Mouse (Mus musculus): ENCODE measurements at regions not wholly inside any gene's neighbourhood (a gene's known extent, or its start where the extent isn't known, plus 50 kb on each side); places are given as distances from the start of the nearest gene placed in this dataset.

DNA sequence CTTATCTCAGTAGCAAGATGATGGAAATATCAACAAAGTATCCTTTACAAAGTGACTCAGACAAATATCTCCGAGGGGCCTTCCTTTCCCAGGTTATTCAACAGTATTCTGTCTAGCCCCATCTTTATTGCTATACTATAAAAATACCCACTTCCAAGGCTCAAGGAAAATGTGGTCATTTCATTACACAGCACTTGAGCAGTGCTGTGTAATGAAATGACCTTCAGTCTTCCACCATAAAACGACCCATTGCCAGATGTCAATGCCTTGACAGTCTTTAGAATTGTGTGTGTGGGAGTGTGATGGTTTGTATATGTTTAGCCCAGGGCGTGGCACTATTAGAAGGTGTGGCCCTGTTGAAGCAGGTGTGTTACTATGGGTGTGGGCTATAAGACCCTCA, 124.3 kb upstream of the Teddm2 start:
- no peak for TF ChIP-seq POLR2A (IDR thresholded peaks at IDR 0.05; ENCODE audit: control insufficient read depth, extremely low read depth, insufficient read depth, low read length, poor library complexity)
- no peak for TF ChIP-seq CTCF (IDR thresholded peaks at IDR 0.05; ENCODE audit: borderline replicate concordance, control insufficient read depth, extremely low read depth, insufficient read depth, low read length, poor library complexity)

All from thymus, adult 2 months (tissue).